Mouse (Mus musculus) CD4-positive, CD25-positive, alpha-beta regulatory T cell, adult 2 months (primary cell): ENCODE measurements around the gene Asns.
"Not testable (repeated sequence)": the region's sequence is repeated elsewhere in the genome, so short reads cannot be mapped to it uniquely, and the experiment has no call there.

Source experiments
- DNase-seq: peaks from one replicate; pipeline ENCODE4 v3.0.0-alpha.2; 2012; ENCODE audit warnings: low read depth, low spot score

Asns gene

DNA sequence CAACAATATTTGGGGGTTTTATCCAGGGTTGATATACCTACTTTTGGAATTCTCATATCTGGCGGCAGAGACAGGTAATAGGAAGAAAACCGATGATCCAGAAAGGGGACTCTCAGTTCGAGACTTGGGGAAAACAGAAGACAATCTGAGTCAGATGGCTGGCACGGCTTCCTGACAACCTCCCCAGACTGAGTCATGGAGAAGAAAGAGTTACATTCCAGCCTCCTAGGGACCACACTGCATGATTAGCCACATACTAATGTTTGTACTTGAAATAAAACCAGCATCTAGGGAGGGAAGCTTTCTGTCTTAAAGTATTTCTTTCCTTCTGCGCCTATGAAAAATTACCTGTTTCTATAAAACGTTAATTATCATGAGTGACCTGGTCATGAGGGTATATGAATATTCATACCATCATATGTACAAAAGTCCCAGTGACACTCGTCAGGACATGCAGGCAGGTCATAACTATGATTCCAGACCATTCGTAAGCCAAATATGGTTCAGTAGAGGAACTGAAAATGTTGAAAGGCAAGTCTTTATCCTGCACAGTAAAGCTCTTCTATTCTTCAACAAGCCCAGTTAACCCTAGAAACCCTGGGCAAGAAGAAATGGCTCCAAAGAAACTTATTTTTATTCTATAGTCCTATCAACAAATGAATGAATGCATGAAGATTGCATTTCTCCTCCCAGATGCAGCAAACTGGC is 16.7 kb downstream of the Asns start:
- DNase-seq = no peak

DNA sequence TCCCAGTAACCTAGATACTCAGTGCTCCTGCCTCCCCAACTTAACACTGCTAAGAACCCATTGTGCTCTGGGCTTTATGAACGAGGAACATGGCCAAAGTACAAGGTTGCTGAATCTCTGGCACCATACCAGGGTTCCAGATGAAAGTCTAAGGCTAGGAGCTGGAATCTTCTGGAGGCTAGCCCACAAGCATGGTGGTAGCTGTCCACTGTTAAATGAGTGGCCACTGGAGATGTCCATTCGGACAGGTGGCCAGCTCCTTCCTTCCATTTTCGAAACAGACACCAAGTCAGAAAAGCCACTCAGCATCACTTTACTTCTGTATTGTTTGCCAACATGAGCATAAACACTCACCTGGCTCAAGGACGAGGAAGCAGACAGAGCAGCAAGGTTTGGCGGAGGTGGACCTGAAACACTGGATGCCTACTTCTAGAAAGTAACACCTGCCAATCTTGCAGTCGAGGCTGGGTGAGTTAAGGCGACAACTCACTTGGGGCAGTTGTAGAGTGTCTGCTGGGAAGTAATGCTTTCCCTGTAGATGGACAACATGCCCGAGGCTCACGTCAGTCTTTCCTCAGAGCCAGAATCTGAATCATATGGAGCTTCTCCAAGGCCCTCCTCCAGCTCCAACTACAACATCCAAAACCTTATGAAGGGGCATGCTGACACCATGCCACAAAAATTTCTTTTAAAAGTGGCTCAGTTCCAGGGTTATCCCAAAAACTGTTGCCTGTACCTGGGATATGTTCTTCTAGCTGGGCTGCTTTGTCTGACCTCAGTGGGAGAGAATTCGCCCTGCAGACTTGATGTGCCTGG is 20.4 kb downstream of the Asns start:
- no peak for DNase-seq

DNA sequence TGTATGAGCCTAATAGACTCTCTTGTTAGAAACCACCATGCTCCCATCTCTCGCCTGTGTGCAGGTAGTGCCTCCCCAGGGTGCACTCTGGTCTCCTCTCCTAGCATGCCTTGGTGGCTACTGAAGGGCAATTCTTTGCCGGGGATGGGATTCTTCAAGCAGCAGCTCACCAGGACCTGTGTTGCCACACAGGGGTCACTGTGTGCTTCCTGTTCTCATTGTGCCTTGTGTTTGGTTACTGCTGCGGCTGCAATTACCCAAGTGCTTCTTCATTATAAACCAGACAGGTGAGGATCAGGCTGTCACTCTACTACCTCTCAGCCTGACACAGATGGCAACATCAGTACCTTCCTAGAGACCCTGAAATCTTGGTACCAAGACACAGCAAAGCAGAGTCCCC is 21.6 kb downstream of the Asns start:
- no peak for DNase-seq

DNA sequence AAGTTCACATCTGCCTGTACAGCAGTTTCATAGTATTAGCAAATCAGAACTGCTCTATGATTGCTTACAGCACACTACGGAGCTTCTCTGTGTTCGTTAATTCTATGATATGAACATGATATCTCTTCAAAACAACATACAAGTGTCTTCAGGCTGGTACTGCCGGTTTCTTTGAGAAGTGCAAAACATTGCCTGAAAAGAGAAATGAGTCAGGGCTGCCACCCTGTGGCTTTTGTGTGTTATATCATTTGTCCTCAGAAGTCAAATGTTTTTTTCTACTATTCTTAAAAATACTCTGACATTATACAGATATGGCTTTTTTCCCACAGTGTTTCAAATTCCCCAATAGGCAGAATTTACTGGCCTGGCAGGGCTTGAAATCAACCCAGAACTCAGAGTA is 22.5 kb downstream of the Asns start:
- DNase-seq = no peak

DNA sequence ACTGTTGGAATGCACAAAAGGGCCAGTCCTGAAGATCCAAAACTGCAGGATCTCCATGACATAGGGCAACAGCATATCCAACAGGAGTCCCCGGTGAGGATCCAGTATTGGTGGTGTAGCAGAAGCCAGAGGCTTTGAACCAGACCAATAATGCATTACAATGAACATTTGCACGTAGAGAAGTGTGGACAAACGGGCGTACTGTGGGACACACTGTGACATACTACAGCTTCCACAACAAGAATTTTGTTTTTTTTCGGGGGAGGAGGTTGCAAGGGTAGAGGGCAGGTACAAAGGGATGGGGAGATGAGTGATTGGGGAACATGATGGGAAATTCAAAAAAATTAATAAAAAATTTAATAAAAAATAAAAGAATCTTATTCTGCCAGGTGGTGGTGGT is 23.3 kb downstream of the Asns start:
- no peak for DNase-seq

DNA sequence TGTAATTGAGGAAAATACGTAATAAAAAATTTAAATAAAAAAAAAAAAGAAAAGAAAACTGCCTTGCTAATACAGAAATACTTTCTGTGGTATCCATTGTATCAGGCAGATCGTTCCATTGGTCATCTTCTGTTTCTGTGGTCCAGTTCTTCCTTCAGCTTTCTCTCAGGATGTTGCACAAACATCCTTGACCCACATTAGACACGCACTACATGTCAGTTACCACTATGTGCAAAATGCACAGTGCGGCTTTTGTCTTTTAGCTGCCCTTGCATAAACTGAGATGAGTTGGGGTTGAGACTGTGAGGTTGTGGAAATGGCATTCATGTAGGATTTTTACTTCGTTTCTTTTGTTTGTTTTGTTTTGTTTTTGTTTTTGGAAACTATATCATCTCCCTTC is 24.7 kb downstream of the Asns start:
- no peak for DNase-seq

DNA sequence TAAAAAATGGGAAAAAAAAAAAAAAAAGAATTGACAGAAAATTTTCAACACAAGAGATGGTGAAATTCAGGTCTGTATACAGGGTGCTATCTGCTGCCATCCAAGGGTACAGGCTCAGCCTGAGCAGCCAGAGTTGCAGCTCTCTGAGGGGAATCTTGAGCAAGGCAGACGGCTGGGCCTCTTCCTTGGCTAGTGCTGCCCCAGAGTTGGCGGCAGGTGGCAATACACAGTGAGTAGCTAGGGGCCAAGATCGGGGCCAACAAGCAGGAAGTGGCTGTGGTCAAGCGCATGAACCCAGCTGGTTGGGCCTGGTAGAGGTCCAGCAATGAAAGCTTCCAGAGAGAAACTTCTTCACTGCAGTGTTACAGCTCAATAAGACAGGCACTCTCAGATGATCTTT is 27.2 kb downstream of the Asns start:
- DNase-seq = not testable (repeated sequence)

DNA sequence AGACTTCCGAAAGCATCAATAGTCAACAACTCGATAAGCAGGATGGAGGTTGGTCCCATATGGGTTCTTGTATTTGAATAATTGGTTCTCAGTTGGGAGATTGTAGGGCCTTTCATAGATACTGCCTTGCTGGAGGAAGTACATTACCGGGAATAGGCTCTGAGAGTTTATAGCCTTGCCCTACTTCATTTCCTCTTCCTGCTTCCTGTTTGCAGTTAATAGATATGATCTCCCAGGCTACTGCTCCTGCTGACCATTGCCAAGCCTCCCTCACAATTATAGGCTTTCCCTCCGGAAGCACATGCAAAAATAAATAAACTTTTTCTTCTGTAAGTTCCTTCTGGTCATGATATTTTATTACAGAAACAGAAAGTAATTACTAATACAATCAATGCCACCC is 31.6 kb downstream of the Asns start:
- no peak for DNase-seq

DNA sequence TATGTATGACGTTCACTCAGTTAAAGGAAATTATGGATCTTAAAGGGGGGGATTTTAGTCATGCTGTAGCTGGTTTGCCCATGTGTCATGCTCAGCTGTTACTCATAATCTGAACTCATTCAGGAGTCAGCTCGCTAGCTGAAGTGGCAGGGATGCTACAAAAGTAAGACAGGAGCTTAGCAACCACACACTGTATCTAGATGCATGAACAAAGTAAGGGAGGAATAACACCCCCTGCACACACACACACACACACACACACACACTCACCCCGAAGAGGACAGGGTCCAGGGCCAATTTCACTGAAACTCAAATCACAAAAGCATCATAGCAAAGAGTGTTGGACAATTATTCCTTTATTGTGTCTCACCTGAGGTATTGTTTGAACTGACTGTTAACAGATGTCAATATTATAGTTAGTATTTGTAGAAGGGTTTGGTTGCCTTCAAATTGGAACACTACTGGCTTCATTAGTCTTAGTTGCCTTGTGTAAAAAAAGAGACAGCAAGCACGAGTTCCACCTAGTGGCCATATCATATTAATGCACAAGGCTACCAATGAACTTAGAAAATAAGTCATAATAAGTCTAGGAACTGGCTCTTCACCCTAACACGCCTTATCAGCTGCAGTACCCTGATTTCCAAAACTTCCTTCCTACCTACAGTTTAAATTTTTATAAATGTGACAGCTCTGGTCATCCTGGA is 32.5 kb downstream of the Asns start:
- peak; percentile 25 for DNase-seq

DNA sequence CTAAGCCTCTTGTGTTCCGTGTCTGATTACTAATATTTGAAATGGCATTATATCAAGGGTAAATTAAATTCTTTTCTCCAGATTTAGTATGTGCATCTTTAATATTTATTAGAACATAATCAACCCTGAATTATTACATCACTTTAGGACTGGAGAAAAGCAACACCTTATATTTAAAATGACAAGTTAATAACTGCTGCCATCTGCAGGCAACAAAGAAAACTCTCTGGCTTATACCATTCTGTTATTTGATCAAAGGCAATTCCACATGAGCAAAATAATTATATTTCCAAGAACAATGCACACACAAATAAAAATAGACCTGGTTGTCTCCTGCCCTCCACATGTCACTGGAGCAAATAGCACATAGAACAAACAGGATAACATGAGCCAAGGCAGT is 36.5 kb downstream of the Asns start:
- DNase-seq = no peak

DNA sequence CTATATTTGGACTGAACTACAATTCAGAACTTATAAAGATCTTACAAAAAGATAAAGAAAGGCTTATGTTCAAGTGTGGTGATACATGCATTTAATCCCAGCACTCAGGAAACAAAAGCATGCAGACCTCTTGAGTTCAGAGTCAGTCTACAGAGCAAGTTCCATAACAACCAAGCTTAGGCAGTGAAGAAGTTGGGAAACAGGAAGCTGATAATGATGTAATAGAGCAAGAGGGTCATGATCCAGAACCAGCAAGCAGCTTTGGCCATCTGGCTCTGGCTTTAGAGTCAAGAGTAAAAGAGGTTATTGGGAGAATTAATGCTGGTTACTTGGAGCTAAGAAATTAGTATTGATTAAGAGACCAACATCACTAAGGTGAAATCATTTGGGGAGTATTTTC is 44.6 kb downstream of the Asns start:
- DNase-seq = no peak
